ENCODE assay signal across 23 mouse cellular contexts in the genomic region with DNA sequence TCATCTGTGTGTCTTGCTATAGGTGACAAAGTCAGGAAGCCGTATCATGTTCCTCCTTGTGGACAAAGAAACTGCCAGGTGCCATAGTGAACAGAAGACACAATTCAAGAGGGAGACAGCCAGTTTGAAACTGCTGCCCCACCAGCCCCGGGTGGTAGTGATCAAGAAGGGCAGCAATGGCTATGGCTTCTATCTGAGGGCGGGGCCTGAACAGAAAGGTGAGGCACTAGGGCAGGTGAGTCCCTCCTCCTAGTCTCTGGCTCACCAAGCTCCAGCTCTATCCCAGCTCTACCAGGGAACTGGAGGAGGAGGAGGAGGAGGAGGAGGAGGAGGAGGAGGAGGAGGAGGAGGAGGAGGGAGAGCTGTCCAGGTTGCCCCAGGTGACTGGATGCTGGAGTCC. TPM values are rescaled to one million over a fixed set of nuclear protein-coding genes. Genes with fewer than 3 reads are reported as not detected.
"Had no signal": no experiment of that assay in that cellular context is flagged by ENCODE, and none has a peak within 500 bp of the region (broad histone marks: within the 10 kb centered on the region; RNA-seq: fewer than 3 reads in every experiment).

No protein-coding gene starts in this region.

- H3K4me1 ChIP-seq: midbrain, embryonic 10.5 days; midbrain, embryonic 12.5 days; neural tube, embryonic 13.5 days; neural tube, embryonic 15.5 days had no signal

- H3K4me3 ChIP-seq: midbrain, embryonic 10.5 days; midbrain, embryonic 12.5 days; myocyte; neural tube, embryonic 13.5 days; neural tube, embryonic 15.5 days had no signal

- DNase-seq: lung, adult 18-20 months; lung, embryonic 14.5 days; lung, postnatal 10 days; midbrain, embryonic 14.5 days; retina, postnatal 1 day; right cerebral cortex, adult 18-20 months; right cerebral cortex, postnatal 25 days; right cerebral cortex, postnatal 4 days; spleen, adult 18-20 months; thymus, adult 18-20 months; thymus, postnatal 14 days; thymus, postnatal 36 days had no signal

- H3K9ac ChIP-seq: lung, embryonic 14.5 days; midbrain, embryonic 12.5 days; neural tube, embryonic 13.5 days; neural tube, embryonic 15.5 days had no signal

- H3K9me3 ChIP-seq: midbrain, embryonic 10.5 days; midbrain, embryonic 12.5 days; neural tube, embryonic 13.5 days; neural tube, embryonic 15.5 days had no signal

- ATAC-seq: midbrain, embryonic 16.5 days had no signal

- H3K27ac ChIP-seq: midbrain, embryonic 10.5 days; midbrain, embryonic 12.5 days; neural tube, embryonic 13.5 days; neural tube, embryonic 15.5 days had no signal

- H3K27me3 ChIP-seq: midbrain, embryonic 12.5 days; neural tube, embryonic 13.5 days; neural tube, embryonic 15.5 days had no signal

- H3K4me2 ChIP-seq: lung, embryonic 14.5 days; midbrain, embryonic 12.5 days; neural tube, embryonic 13.5 days; neural tube, embryonic 15.5 days had no signal

RNA-seq across cellular contexts. Expression of gene Pdzk1, which starts 26.7 kb away (rescaled TPM):
- total RNA-seq: megakaryocyte-erythroid progenitor cell, adult 5-6 weeks had no signal
- polyA plus RNA-seq: lung, embryonic 16.5 days; midbrain, embryonic 12.5 days; neural tube, embryonic 11.5 days; stomach, embryonic 14.5 days had no signal

RNA-seq across cellular contexts. Expression of gene Gja5, which starts 48.7 kb away (rescaled TPM):
- total RNA-seq: megakaryocyte, adult 5-6 weeks; megakaryocyte-erythroid progenitor cell, adult 5-6 weeks had no signal
